Mouse (Mus musculus) midbrain, embryonic 12.5 days (tissue): ENCODE results near the gene Prss50. TPM values are rescaled to one million over a fixed set of nuclear protein-coding genes. Genes with fewer than 3 reads are reported as not detected.
"Not testable (repeated sequence)": the region's sequence is repeated elsewhere in the genome, so short reads cannot be mapped to it uniquely, and the experiment has no call there.

Source experiments
- ATAC-seq: fragments of 200-750 bp; cut with Nextera tagmentation; 2 replicates; pipeline ENCODE4 v1.8.0; 2017; ENCODE audit warnings: low read depth, moderate TSS enrichment, moderate library complexity; ENCODE audit not compliant: low FRiP score
- H3K27ac ChIP-seq: fragments of 300-500 bp; sonication (generic); replicated peaks from 2 replicates; pipeline ENCODE4 v1.5.1; 2016; ENCODE audit warnings: mild to moderate bottlenecking
- H3K27me3 ChIP-seq: fragments of 300-500 bp; sonication (generic); 2 replicates; pipeline ENCODE4 v1.6.1; 2016; ENCODE audit warnings: mild to moderate bottlenecking
- H3K36me3 ChIP-seq: fragments of 300-500 bp; sonication (generic); 2 replicates; pipeline ENCODE4 v1.6.1; 2016
- H3K4me1 ChIP-seq: fragments of 300-500 bp; sonication (generic); 2 replicates; pipeline ENCODE4 v1.6.1; 2016
- H3K4me2 ChIP-seq: fragments of 300-500 bp; sonication (generic); replicated peaks from 2 replicates; pipeline ENCODE4 v1.6.1; 2016; ENCODE audit warnings: mild to moderate bottlenecking, moderate library complexity
- H3K4me3 ChIP-seq: fragments of 300-500 bp; sonication (generic); 2 replicates; pipeline ENCODE4 v1.5.1; 2016; ENCODE audit warnings: mild to moderate bottlenecking
- H3K9ac ChIP-seq: fragments of 300-500 bp; sonication (generic); replicated peaks from 2 replicates; pipeline ENCODE4 v1.6.1; 2016; ENCODE audit warnings: mild to moderate bottlenecking, moderate library complexity
- H3K9me3 ChIP-seq: fragments of 300-500 bp; sonication (generic); 2 replicates; pipeline ENCODE4 v1.6.1; 2016; ENCODE audit warnings: mild to moderate bottlenecking
- WGBS: fragments of 180-500 bp; shearing (Covaris S2); methylation state at CpG from one replicate; pipeline ENCODE4 v1.1.7; 2016; 5-methylcytosine and 5-hydroxymethylcytosine counted together
- polyA plus RNA-seq: library from polyadenylated mRNA; unstranded; fragments of >200 nt; fragmentation: Nextera tagmentation; extraction: Ambion mirVana; gene quantifications from 2 replicates; pipeline ENCODE4 v1.2.1, GENCODE M21; 2016

Prss50 gene
- 0.21 TPM in 1 of 2 replicates, not detected in the other for polyA plus RNA-seq

DNA sequence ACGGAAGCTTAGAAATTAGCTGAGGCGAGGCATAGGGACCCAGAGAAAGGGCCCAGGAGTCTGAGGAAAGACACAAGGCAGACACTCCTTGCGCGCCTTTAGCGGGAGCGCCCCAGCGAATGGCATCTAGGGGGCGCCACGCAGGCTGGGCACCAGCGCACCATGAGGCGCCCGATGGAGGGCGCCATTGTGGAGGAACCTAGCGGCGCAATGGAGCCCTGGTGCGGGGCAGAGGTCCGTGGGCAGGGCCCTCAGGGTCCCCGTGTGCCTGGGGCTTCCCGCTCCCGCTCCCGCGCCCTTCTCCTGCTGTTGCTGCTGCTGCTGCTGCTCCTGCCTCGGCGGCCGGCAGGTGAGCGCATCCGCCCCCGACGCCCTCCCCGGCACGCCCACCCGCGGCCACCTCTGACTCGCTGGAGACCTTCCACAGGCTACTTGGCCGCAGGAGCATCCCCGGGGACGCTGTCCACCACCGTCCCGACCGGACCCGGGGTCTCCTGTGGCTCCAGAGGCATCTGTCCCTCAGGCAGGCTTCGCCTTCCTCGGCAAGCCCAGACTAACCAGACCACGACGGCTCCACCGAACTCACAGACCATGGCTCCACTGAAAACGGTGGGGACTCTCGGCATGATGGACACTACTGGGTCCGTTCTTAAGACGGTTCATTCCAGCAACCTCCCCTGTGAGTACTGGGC, at the start of gene Prss50:
Gene Prss50, plus strand, starts transcription at position 187 of the 692 bp plus-strand sequence.
- Histone ChIP-seq H3K4me3 (peak within 1 kb of the TSS; percentile 37), H3K9ac (no peak within 1 kb of the TSS), H3K9me3 (no peaks in the 10 kb centered on the region), H3K27me3 (peaks cover 27% of the 10 kb centered on the region), H3K36me3 (no peaks in the 10 kb centered on the region), H3K4me1 (0 out of 2 replicates have a peak, but pooled peaks cover 4% of the 10 kb centered on the region), H3K4me2 (peak within 1 kb of the TSS; percentile 55), H3K27ac (no peak within 1 kb of the TSS)
- WGBS, result 8% methylated on average over 44 of the region's 50 CpGs
- ATAC-seq, result no peak

DNA sequence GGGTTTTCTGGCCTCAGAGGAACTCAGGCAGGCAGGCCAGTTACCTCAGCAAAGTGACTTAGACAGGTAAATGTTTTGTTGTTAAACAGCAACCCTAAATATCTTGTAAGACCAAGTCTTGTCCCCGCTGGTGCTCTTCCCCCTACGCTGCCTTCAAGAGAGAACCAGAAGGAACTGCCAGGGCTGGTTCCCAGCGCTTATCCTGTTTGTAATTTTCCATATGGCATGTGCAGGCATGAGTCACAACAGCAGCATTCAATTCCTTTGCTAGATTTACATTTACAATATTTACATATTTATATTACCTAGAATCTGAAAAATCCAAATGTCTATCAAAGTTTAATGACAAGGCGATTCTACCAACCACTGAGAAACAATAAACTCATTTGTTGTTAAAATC, 47.7 kb upstream of the Prss50 start:
- no peaks in the 10 kb centered on the region for H3K4me1 ChIP-seq
- H3K27ac ChIP-seq, result no peak overlapping the region
- no peak for ATAC-seq
- no peak overlapping the region for H3K9ac ChIP-seq
- H3K27me3 ChIP-seq, result no peaks in the 10 kb centered on the region
- H3K4me2 ChIP-seq, result no peak overlapping the region
- no peak overlapping the region for H3K4me3 ChIP-seq
- no peaks in the 10 kb centered on the region for H3K36me3 ChIP-seq
- H3K9me3 ChIP-seq, result no peaks in the 10 kb centered on the region
- WGBS, result 90% methylated on average over 4 of the region's 4 CpGs

DNA sequence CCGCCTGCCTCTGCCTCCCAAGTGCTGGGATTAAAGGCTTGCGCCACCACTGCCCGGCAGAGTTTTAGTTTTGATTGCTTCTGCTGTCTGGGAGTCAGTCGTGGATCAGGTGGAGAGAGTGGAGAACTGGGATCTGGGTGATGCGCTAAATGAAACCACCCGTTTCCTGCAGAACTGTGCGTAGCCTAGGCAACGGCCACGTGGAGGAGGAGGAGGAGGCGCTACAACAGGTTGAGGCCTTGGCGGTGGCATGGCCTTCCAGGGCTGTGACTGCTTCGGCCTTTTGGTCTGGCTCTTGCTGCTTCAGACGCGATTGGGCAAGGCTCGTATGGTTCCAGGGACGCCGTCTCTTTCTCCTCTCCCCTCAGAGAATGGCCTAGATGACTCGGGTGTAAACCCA, 44.0 kb upstream of the Prss50 start, which contains the start of gene Prss44:
Gene Prss44, plus strand, starts transcription at position 206 of the 400 bp plus-strand sequence.
- Histone ChIP-seq H3K4me1 (no peaks in the 10 kb centered on the region), H3K9me3 (no peaks in the 10 kb centered on the region), H3K36me3 (no peaks in the 10 kb centered on the region), H3K4me3 (no peak within 1 kb of the TSS), H3K27ac (no peak within 1 kb of the TSS), H3K4me2 (no peak within 1 kb of the TSS), H3K27me3 (no peaks in the 10 kb centered on the region), H3K9ac (no peak within 1 kb of the TSS)
- no peak for ATAC-seq
- WGBS, result 74% methylated on average over 18 of the region's 18 CpGs

DNA sequence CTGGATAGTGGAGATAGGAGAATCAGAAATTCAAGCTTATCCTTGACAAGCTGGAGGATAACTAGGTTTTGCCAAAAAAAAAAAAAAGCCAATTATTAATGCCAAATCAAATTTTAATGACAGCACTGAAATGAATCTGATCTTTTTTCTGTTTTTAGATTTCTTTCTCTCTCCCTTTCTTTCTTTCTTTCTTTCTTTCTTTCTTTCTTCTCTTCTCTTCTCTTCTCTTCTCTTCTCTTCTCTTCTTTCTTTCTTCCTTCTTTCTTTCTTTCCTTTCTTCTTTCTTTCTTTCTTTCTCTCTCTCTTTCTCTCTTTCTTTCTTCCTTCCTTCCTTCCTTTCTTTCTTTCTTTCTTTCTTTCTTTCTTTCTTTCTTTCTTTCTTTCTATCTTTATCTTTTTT, 37.2 kb upstream of the Prss50 start:
- not testable (repeated sequence) for H3K9me3 ChIP-seq, H3K27ac ChIP-seq, H3K4me1 ChIP-seq, H3K4me2 ChIP-seq, ATAC-seq, H3K4me3 ChIP-seq, H3K9ac ChIP-seq, H3K27me3 ChIP-seq, H3K36me3 ChIP-seq

DNA sequence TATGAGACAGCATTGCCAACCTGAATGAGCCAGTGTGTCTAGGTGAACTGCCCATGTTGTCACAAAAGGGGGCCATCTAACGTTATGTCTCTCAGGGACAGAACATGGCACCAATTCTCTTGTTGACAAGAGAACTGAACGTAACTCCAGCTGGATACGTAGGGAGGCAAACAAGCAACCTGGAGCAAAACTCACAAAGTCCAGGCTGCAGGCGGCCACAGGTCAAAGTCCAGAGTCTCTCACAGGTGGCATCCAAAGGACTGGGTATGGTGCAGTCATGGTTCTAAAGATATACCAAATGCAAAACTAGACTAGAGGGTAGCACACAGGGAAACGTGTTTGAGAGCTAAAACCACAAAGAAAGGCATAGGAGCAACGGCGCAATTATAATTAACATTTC, 36.3 kb upstream of the Prss50 start:
- H3K9ac ChIP-seq, result no peak overlapping the region
- no peak overlapping the region for H3K4me2 ChIP-seq
- H3K4me1 ChIP-seq, result no peaks in the 10 kb centered on the region
- no peaks in the 10 kb centered on the region for H3K9me3 ChIP-seq
- ATAC-seq, result no peak
- 89% methylated on average over 7 of the region's 7 CpGs for WGBS
- H3K4me3 ChIP-seq, result no peak overlapping the region
- no peak overlapping the region for H3K27ac ChIP-seq
- no peaks in the 10 kb centered on the region for H3K36me3 ChIP-seq
- H3K27me3 ChIP-seq, result no peaks in the 10 kb centered on the region

DNA sequence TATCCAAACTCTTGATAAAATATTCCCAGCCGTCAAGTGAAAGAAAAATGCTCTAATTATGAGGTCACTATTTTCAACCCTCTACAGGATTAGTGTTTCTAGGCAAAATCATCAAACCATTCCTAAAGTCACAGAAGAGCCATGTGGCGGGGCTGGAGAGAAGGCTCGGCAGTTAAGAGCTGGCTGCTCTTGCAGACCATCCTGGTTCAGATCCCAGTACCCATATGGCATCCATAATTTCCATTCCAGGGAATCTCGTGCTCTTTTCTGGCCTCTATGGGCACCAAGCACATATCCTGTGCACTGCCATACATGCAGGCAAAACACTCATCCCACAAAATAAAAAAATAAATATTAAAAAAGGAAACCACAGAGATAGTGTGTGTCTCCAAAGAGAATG, 32.3 kb upstream of the Prss50 start:
- Histone ChIP-seq H3K9me3 (no peaks in the 10 kb centered on the region), H3K36me3 (no peaks in the 10 kb centered on the region), H3K4me2 (no peak overlapping the region), H3K4me3 (no peak overlapping the region), H3K4me1 (no peaks in the 10 kb centered on the region), H3K27me3 (0 out of 2 replicates have a peak, but pooled peaks cover 4% of the 10 kb centered on the region), H3K9ac (no peak overlapping the region), H3K27ac (no peak overlapping the region)
- WGBS, result 82% methylated on average over 4 of the region's 4 CpGs
- no peak for ATAC-seq

DNA sequence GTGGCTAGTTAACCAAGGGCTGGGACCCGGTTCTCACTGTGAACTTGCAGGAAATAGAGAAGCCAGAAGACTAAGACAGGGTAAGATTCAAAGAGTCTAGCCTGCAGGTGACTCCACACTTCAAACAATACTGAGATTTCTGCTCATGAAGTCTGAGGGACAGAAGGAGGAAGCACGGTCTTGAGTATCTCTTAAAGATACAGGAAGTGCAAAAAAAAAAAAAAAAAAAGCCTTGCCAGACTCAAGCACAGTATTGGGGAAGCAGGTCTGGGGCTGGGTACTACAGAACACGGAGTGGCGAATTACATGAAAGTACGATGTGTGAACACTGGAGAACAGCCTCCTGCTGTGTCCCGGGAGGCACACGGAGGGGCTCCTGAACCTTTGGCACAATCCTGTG, 31.9 kb upstream of the Prss50 start:
- H3K9ac ChIP-seq, result no peak overlapping the region
- no peak overlapping the region for H3K27ac ChIP-seq
- 0 out of 2 replicates have a peak, but pooled peaks cover 4% of the 10 kb centered on the region for H3K27me3 ChIP-seq
- ATAC-seq, result no peak
- H3K36me3 ChIP-seq, result no peaks in the 10 kb centered on the region
- no peaks in the 10 kb centered on the region for H3K9me3 ChIP-seq
- H3K4me1 ChIP-seq, result no peaks in the 10 kb centered on the region
- WGBS, result 78% methylated on average over 7 of the region's 7 CpGs
- H3K4me2 ChIP-seq, result no peak overlapping the region
- H3K4me3 ChIP-seq, result no peak overlapping the region

DNA sequence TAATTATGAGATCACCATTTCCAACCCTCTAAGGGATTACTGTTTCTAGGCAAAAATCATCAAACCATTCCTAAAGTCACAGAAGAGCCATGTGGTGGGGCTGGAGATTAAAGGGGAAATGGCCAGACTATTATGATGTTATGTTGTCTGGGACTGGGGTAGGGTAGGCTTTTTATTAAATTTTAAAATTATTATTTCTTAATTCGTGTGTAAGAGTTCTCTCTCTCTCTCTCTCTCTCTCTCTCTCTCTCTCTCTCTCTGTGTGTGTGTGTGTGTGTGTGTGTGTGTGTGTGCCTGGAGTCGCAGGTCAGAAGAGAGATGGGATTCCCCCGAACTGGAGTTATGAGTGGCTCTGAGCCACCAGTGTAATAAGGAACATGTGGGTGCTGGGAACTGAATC, 31.4 kb upstream of the Prss50 start, which contains the start of gene Prss43:
Gene Prss43, plus strand, starts transcription at position 301 of the 400 bp plus-strand sequence.
- WGBS, result 91% methylated on average over 3 of the region's 3 CpGs
- H3K36me3 ChIP-seq, result no peaks in the 10 kb centered on the region
- H3K27ac ChIP-seq, result no peak within 1 kb of the TSS
- no peak for ATAC-seq
- H3K4me3 ChIP-seq, result no peak within 1 kb of the TSS
- no peak within 1 kb of the TSS for H3K9ac ChIP-seq
- H3K4me1 ChIP-seq, result no peaks in the 10 kb centered on the region
- H3K4me2 ChIP-seq, result no peak within 1 kb of the TSS
- H3K9me3 ChIP-seq, result no peaks in the 10 kb centered on the region
- H3K27me3 ChIP-seq, result 0 out of 2 replicates have a peak, but pooled peaks cover 4% of the 10 kb centered on the region

DNA sequence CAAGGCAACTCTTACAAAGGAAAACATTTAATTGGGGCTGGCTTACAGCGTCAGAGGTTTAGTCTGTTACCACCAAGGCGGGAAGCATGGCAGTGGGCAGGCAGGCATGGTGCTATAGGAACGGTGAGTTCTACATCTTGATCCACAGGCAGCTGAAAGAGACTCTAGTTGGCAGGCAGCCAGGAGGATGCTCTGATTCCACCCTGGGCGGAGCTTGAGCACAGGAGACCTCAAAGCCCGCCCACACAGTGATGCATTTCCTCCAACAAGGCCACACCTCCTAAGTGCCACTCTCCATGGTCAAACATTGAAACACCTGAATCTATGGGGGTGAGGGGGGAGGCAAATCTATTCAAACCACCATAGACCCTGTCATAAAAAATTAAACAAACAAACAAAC, 24.7 kb upstream of the Prss50 start:
- Histone ChIP-seq H3K4me2 (no peak overlapping the region), H3K4me1 (no peaks in the 10 kb centered on the region), H3K36me3 (no peaks in the 10 kb centered on the region), H3K4me3 (no peak overlapping the region), H3K9ac (no peak overlapping the region), H3K27ac (no peak overlapping the region), H3K27me3 (no peaks in the 10 kb centered on the region), H3K9me3 (no peaks in the 10 kb centered on the region)
- no peak for ATAC-seq
- WGBS, result 80% methylated on average over 5 of the region's 5 CpGs

DNA sequence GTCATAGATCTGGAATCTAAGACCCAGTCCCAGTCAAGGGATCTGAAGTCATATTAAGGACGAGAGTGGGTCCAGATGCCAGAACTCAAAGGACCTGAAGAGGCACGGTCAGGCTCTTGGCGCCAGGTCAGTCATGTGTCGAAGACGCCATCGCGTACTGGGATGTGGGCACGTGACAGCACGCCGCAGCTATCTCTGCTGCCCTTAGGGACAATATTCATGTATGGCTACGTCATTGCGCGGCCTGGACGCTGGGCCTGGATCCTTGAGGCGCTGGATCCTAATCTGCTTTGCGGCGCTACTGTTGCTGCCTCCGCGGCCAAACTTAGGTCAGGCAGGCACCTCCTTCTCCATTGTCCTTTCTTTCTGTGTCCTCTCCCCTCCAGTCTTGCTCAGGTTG, 23.4 kb upstream of the Prss50 start, which contains the start of gene Prss45:
Gene Prss45, plus strand, starts transcription at position 178 of the 400 bp plus-strand sequence.
- Histone ChIP-seq H3K27me3 (no peaks in the 10 kb centered on the region), H3K27ac (no peak within 1 kb of the TSS), H3K9ac (no peak within 1 kb of the TSS), H3K4me3 (no peak within 1 kb of the TSS), H3K4me2 (peak within 1 kb of the TSS; percentile 22), H3K9me3 (no peaks in the 10 kb centered on the region), H3K4me1 (no peaks in the 10 kb centered on the region), H3K36me3 (no peaks in the 10 kb centered on the region)
- 77% methylated on average over 19 of the region's 19 CpGs for WGBS
- ATAC-seq, result no peak

DNA sequence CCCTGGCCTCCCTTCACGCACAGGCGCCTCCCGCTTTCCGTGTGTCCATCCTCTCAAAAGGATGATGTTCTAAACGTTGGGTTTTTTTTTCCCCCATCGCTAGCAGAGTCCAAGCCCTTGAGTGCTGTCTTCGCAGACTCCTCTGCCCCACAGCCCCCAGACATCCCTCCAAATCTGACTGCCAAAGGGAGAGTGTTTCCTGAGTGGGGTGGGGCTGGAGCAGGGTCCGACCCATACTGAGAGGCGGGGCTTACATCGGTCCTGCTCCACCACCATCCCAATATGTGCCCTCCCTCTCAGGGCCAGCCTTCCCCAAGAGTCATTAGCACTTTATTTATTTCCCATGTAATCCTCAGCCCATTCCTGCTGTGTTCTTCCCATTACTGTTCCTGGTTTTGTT, 22.8 kb upstream of the Prss50 start:
- peak overlapping the region; percentile 22 for H3K4me2 ChIP-seq
- H3K36me3 ChIP-seq, result no peaks in the 10 kb centered on the region
- no peaks in the 10 kb centered on the region for H3K9me3 ChIP-seq
- H3K27me3 ChIP-seq, result no peaks in the 10 kb centered on the region
- no peak overlapping the region for H3K4me3 ChIP-seq
- no peak overlapping the region for H3K27ac ChIP-seq
- ATAC-seq, result no peak
- H3K4me1 ChIP-seq, result no peaks in the 10 kb centered on the region
- no peak overlapping the region for H3K9ac ChIP-seq
- 40% methylated on average over 10 of the region's 10 CpGs for WGBS

DNA sequence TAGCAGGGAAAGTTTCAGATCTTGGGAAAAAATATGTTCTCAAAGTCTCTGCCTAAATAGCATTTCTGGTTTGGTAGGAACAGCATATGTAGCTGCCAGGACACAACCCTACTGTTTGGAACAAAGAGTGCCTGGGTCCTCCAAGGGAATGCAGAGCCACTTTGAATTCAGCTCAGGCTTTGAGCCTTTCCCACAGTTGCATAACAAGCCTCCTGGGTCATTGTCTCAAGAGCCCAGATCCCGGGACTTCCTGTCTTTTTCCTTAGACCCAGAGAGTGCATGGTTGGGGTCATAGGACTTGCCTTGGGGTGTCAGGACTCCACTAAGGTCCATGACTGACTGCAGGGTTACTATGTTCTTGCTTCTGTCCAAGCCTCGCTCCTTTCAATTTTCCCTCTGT, 21.7 kb upstream of the Prss50 start:
- H3K27me3 ChIP-seq, result no peaks in the 10 kb centered on the region
- H3K36me3 ChIP-seq, result no peaks in the 10 kb centered on the region
- H3K4me2 ChIP-seq, result no peak overlapping the region
- no peak overlapping the region for H3K4me3 ChIP-seq
- H3K4me1 ChIP-seq, result no peaks in the 10 kb centered on the region
- WGBS, result 49% methylated on average over 2 of the region's 2 CpGs
- ATAC-seq, result no peak
- H3K9ac ChIP-seq, result no peak overlapping the region
- no peaks in the 10 kb centered on the region for H3K9me3 ChIP-seq
- no peak overlapping the region for H3K27ac ChIP-seq

DNA sequence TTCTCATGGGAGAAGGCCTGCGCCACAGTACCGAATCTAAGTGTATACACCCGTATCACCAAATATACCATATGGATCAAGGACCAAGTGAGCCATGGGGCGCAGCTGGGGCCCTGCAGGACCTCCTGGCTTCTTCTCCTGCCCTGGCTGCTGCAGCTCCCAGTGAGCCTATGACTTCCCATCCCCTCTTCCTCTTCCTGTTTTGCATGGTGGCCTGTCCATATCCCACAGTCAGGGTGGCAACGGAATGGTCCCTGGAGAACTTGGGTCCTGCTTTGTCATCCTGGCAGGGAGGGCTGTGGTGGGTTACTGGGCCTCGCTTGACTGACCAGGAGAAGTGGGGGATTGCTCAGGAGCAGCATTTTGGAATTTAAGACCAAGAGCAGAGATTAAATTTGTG, 16.9 kb upstream of the Prss50 start:
- no peaks in the 10 kb centered on the region for H3K27me3 ChIP-seq
- H3K4me1 ChIP-seq, result no peaks in the 10 kb centered on the region
- no peaks in the 10 kb centered on the region for H3K36me3 ChIP-seq
- H3K9me3 ChIP-seq, result no peaks in the 10 kb centered on the region
- no peak overlapping the region for H3K27ac ChIP-seq
- H3K4me3 ChIP-seq, result no peak overlapping the region
- no peak overlapping the region for H3K9ac ChIP-seq
- no peak for ATAC-seq
- 78% methylated on average over 6 of the region's 6 CpGs for WGBS
- H3K4me2 ChIP-seq, result no peak overlapping the region
